Mouse (Mus musculus): Measurements from ENCODE around the gene Spata48. TPM values are rescaled to one million over a fixed set of nuclear protein-coding genes. Genes with fewer than 3 reads are reported as not detected.

The Spata48 gene
- 0.41 TPM in 1 of 2 replicates, not detected in the other for polyA plus RNA-seq (2012; rRNA removed; ENCODE audit: low replicate concordance)

DNA sequence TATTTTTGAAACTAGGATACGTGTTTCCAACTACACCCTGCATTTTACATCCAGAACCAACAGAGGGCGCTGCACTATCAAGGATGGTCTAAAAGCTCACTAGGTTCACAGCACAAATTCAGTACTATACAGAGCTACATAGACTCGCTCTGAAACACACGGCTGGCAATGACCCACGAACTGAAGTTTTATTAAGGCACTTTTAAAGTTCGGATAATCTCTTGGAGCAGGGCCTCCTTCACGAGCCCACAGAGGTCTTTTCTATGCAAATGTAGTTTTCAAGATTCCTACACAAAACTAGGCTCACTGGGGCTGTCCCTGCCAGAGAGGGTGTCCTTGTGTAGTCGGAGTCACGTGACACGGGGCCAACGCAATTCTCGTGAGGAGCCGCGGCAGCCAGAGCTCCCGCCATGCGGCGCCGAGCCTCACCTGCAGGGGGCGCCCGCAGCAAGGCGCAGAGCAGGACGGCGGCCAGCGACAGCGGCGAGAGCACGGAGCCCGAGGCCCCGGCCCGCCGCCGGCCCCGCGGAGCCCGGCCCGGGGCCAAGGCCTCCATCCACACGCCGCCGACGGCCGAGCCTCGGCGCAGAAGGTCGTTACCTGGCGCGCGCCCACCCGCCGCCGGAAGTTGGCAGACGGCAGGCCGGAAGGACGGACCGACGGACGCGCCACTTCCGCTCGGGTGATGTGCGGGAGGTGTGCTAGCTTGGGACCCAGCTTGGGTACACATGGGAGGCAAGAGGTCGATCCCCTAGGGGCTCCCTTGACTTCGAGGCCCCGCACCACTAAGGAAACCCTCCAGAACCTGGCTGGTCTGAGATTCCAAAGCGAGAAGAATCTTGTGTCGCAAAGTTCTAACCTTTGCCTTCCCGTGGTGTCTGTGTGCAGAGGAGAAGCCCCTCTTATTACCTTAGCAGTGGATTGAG, at the start of gene Spata48, which contains the start of gene Zpbp:
Gene Spata48 (plus strand): TSS at position 460 of the 926 bp plus-strand sequence.
Gene Zpbp (minus strand): TSS at position 774 of the 926 bp plus-strand sequence.

Other genes starting within 250 kb of the Spata48 start
- gene Zpbp, start 314 bp downstream of the Spata48 start, polyA plus RNA-seq (2012; rRNA removed; ENCODE audit: low replicate concordance), result 0.21 and 0.31 TPM in 2 replicates
- gene 4930512M02Rik, start 165.7 kb downstream of the Spata48 start, polyA plus RNA-seq (2012; rRNA removed; ENCODE audit: low replicate concordance), result not detected in 2 replicates
- gene Ikzf1, start 222.9 kb downstream of the Spata48 start, polyA plus RNA-seq (2012; rRNA removed; ENCODE audit: low replicate concordance), result 12.8 and 13.0 TPM in 2 replicates

Measured in subcutaneous adipose tissue, adult 2 months (tissue).